Mouse (Mus musculus) neural tube, embryonic 13.5 days (tissue): ENCODE results near the gene Hmox2. TPM values are rescaled to one million over a fixed set of nuclear protein-coding genes. Genes with fewer than 3 reads are reported as not detected.
"Not testable (repeated sequence)": the region's sequence is repeated elsewhere in the genome, so short reads cannot be mapped to it uniquely, and the experiment has no call there.

Experiments
- ATAC-seq: fragments of 200-750 bp; cut with Nextera tagmentation; 2 replicates; pipeline ENCODE4 v1.8.0; 2017; ENCODE audit warnings: low read depth, mild to moderate bottlenecking, moderate TSS enrichment, moderate library complexity
- H3K27ac ChIP-seq: fragments of 300-500 bp; sonication (generic); replicated peaks from 2 replicates; pipeline ENCODE4 v1.5.1; 2015; ENCODE audit warnings: moderate library complexity, mild to moderate bottlenecking, inconsistent platforms
- H3K27me3 ChIP-seq: fragments of 300-500 bp; sonication (generic); 2 replicates; pipeline ENCODE4 v1.6.1; 2015; ENCODE audit warnings: mild to moderate bottlenecking, inconsistent platforms
- H3K36me3 ChIP-seq: fragments of 300-500 bp; sonication (generic); 2 replicates; pipeline ENCODE4 v1.6.1; 2015; ENCODE audit warnings: mild to moderate bottlenecking, inconsistent platforms
- H3K4me1 ChIP-seq: fragments of 300-500 bp; sonication (generic); replicated peaks from 2 replicates; pipeline ENCODE4 v1.6.1; 2015; ENCODE audit warnings: inconsistent platforms
- H3K4me2 ChIP-seq: fragments of 300-500 bp; sonication (generic); 2 replicates; pipeline ENCODE4 v1.6.1; 2015; ENCODE audit warnings: inconsistent platforms, mild to moderate bottlenecking, moderate library complexity
- H3K4me3 ChIP-seq: fragments of 300-500 bp; sonication (generic); 2 replicates; pipeline ENCODE4 v1.5.1; 2015; ENCODE audit warnings: mild to moderate bottlenecking, inconsistent platforms
- H3K9ac ChIP-seq: fragments of 300-500 bp; sonication (generic); 2 replicates; pipeline ENCODE4 v1.6.1; 2015; ENCODE audit warnings: moderate library complexity, mild to moderate bottlenecking, inconsistent platforms
- H3K9me3 ChIP-seq: fragments of 300-500 bp; sonication (generic); 2 replicates; pipeline ENCODE4 v1.6.1; 2016; ENCODE audit warnings: inconsistent platforms
- WGBS: fragments of 180-500 bp; shearing (Covaris S2); methylation state at CpG from one replicate; pipeline ENCODE4 v1.1.7; 2015; 5-methylcytosine and 5-hydroxymethylcytosine counted together
- polyA plus RNA-seq: library from polyadenylated mRNA; unstranded; fragments of >200 nt; fragmentation: Nextera tagmentation; extraction: Ambion mirVana; gene quantifications from 2 replicates; pipeline ENCODE4 v1.2.1, GENCODE M21; 2015

The Hmox2 gene
- polyA plus RNA-seq, result 102 and 108 TPM in 2 replicates

GRCm38 (mm10) chr16:4725780-4726527 is at the start of gene Hmox2:
Gene Hmox2 (plus strand): TSS chr16:4726361.
- WGBS, result 6% methylated on average over 35 of the region's 35 CpGs
- H3K9me3 ChIP-seq, result no peaks in the 10 kb centered on the region

GRCm38 (mm10) chr16:4676836-4677235 is 49.3 kb upstream of the Hmox2 start:
- H3K9me3 ChIP-seq, result no peaks in the 10 kb centered on the region
- H3K4me1 ChIP-seq, result peaks cover 16% of the 10 kb centered on the region
- no peak overlapping the region for H3K4me3 ChIP-seq
- no peak overlapping the region for H3K27ac ChIP-seq
- peaks cover 43% of the 10 kb centered on the region for H3K36me3 ChIP-seq
- H3K27me3 ChIP-seq, result no peaks in the 10 kb centered on the region
- H3K4me2 ChIP-seq, result no peak overlapping the region
- no peak for ATAC-seq
- WGBS, result 96% methylated on average over 5 of the region's 5 CpGs
- H3K9ac ChIP-seq, result no peak overlapping the region

More at GRCm38 (mm10) chr16:4725780-4726527, at the start of gene Hmox2:
- H3K36me3 ChIP-seq, result no peaks in the 10 kb centered on the region
- peaks cover 17% of the 10 kb centered on the region for H3K4me1 ChIP-seq
- H3K4me3 ChIP-seq, result peak within 1 kb of the TSS; percentile 77
- peak; percentile 94 for ATAC-seq
- peak within 1 kb of the TSS; percentile 83 for H3K9ac ChIP-seq
- H3K27ac ChIP-seq, result peak within 1 kb of the TSS; percentile 79
- H3K27me3 ChIP-seq, result no peaks in the 10 kb centered on the region
- H3K4me2 ChIP-seq, result peak within 1 kb of the TSS; percentile 88

GRCm38 (mm10) chr16:4678080-4678479 is 48.1 kb upstream of the Hmox2 start:
- Histone ChIP-seq H3K27ac (no peak overlapping the region), H3K27me3 (no peaks in the 10 kb centered on the region), H3K4me3 (no peak overlapping the region; the same call in 1 of the 2 replicates), H3K4me1 (peaks cover 19% of the 10 kb centered on the region), H3K9me3 (no peaks in the 10 kb centered on the region), H3K9ac (peak overlapping the region; percentile 82; the same call in 1 of the 2 replicates), H3K4me2 (peak overlapping the region; percentile 94), H3K36me3 (peaks cover 36% of the 10 kb centered on the region)
- no peak for ATAC-seq
- WGBS, result 85% methylated on average over 5 of the region's 5 CpGs

- H3K9me3 ChIP-seq, result no peaks in the 10 kb centered on the region
- ATAC-seq, result peak; percentile 88
- H3K4me1 ChIP-seq, result peaks cover 24% of the 10 kb centered on the region
- H3K4me3 ChIP-seq, result peak within 1 kb of the TSS; percentile 74
- peak within 1 kb of the TSS; percentile 82 for H3K9ac ChIP-seq
- H3K4me2 ChIP-seq, result peak within 1 kb of the TSS; percentile 94
- peak within 1 kb of the TSS; percentile 57 for H3K27ac ChIP-seq
- H3K27me3 ChIP-seq, result no peaks in the 10 kb centered on the region
- WGBS, result under 1% methylated on average over 47 of the region's 47 CpGs
- peaks cover 23% of the 10 kb centered on the region for H3K36me3 ChIP-seq
Observed at GRCm38 (mm10) chr16:4679121-4680018, 46.8 kb upstream of the Hmox2 start, which contains the start of gene Coro7. Gene Coro7 (minus strand): TSS chr16:4679777.

GRCm38 (mm10) chr16:4680922-4681455 is 45.2 kb upstream of the Hmox2 start:
- not testable (repeated sequence) for H3K4me3 ChIP-seq, H3K27me3 ChIP-seq, H3K9me3 ChIP-seq, H3K27ac ChIP-seq, H3K36me3 ChIP-seq, ATAC-seq, H3K4me2 ChIP-seq
- H3K9ac ChIP-seq, result 0 out of 2 replicates have a peak overlapping the region, but pooled peaks have one; percentile 5
- 76% methylated on average over 3 of the region's 3 CpGs for WGBS
- H3K4me1 ChIP-seq, result peaks cover 38% of the 10 kb centered on the region

GRCm38 (mm10) chr16:4682628-4683179 is 43.5 kb upstream of the Hmox2 start:
- Histone ChIP-seq H3K36me3 (peaks cover 10% of the 10 kb centered on the region), H3K9ac (peak overlapping the region; percentile 91), H3K4me2 (peak overlapping the region; percentile 99), H3K4me1 (peaks cover 37% of the 10 kb centered on the region), H3K9me3 (no peaks in the 10 kb centered on the region), H3K27me3 (no peaks in the 10 kb centered on the region), H3K27ac (no peak overlapping the region), H3K4me3 (peak overlapping the region; percentile 95; the same call in 1 of the 2 replicates)
- WGBS, result 79% methylated on average over 4 of the region's 4 CpGs
- ATAC-seq, result no peak

- peak overlapping the region; percentile 95 for H3K4me3 ChIP-seq
- H3K36me3 ChIP-seq, result peaks cover 14% of the 10 kb centered on the region
- no peaks in the 10 kb centered on the region for H3K9me3 ChIP-seq
- H3K9ac ChIP-seq, result peak overlapping the region; percentile 91
- H3K27me3 ChIP-seq, result no peaks in the 10 kb centered on the region
- peak overlapping the region; percentile 99 for H3K4me2 ChIP-seq
- WGBS, result 34% methylated on average over 9 of the region's 9 CpGs
- ATAC-seq, result no peak
- peak overlapping the region; percentile 85 for H3K27ac ChIP-seq
- H3K4me1 ChIP-seq, result peaks cover 32% of the 10 kb centered on the region
Observed at GRCm38 (mm10) chr16:4683193-4683580, 43.0 kb upstream of the Hmox2 start.

GRCm38 (mm10) chr16:4683581-4684456 is 42.3 kb upstream of the Hmox2 start:
- H3K27ac ChIP-seq, result peak overlapping the region; percentile 85
- H3K4me2 ChIP-seq, result peak overlapping the region; percentile 99
- peaks cover 19% of the 10 kb centered on the region for H3K36me3 ChIP-seq
- peak overlapping the region; percentile 95 for H3K4me3 ChIP-seq
- H3K4me1 ChIP-seq, result peaks cover 26% of the 10 kb centered on the region
- H3K9ac ChIP-seq, result peak overlapping the region; percentile 91
- H3K27me3 ChIP-seq, result no peaks in the 10 kb centered on the region
- peak; percentile 87 for ATAC-seq
- WGBS, result under 1% methylated on average over 54 of the region's 54 CpGs
- no peaks in the 10 kb centered on the region for H3K9me3 ChIP-seq

GRCm38 (mm10) chr16:4684457-4684791 is 41.7 kb upstream of the Hmox2 start:
- H3K4me2 ChIP-seq, result peak overlapping the region; percentile 99
- no peaks in the 10 kb centered on the region for H3K27me3 ChIP-seq
- no peaks in the 10 kb centered on the region; the same call in 1 of the 2 replicates for H3K9me3 ChIP-seq
- peak overlapping the region; percentile 95 for H3K4me3 ChIP-seq
- peak overlapping the region; percentile 85; the same call in 1 of the 2 replicates for H3K27ac ChIP-seq
- peak; percentile 16; the same call in 1 of the 2 replicates for ATAC-seq
- WGBS, result under 1% methylated on average over 9 of the region's 9 CpGs
- H3K4me1 ChIP-seq, result peaks cover 22% of the 10 kb centered on the region
- H3K9ac ChIP-seq, result peak overlapping the region; percentile 91
- H3K36me3 ChIP-seq, result peaks cover 25% of the 10 kb centered on the region

GRCm38 (mm10) chr16:4689371-4689770 is 36.8 kb upstream of the Hmox2 start:
- Histone ChIP-seq H3K4me1 (peaks cover 14% of the 10 kb centered on the region), H3K36me3 (peaks cover 72% of the 10 kb centered on the region)

GRCm38 (mm10) chr16:4701211-4701610 is 24.9 kb upstream of the Hmox2 start:
- no peak overlapping the region for H3K4me2 ChIP-seq
- H3K27ac ChIP-seq, result no peak overlapping the region
- H3K9me3 ChIP-seq, result no peaks in the 10 kb centered on the region
- no peaks in the 10 kb centered on the region for H3K4me1 ChIP-seq
- no peak for ATAC-seq
- 97% methylated on average over 3 of the region's 3 CpGs for WGBS
- no peak overlapping the region for H3K4me3 ChIP-seq
- no peak overlapping the region for H3K9ac ChIP-seq
- H3K27me3 ChIP-seq, result no peaks in the 10 kb centered on the region
- peaks cover 100% of the 10 kb centered on the region for H3K36me3 ChIP-seq

More at GRCm38 (mm10) chr16:4689371-4689770, 36.8 kb upstream of the Hmox2 start:
- not testable (repeated sequence) for ATAC-seq, H3K9me3 ChIP-seq, H3K27ac ChIP-seq, H3K4me2 ChIP-seq, H3K9ac ChIP-seq, H3K4me3 ChIP-seq, H3K27me3 ChIP-seq
- 97% methylated on average over 4 of the region's 4 CpGs for WGBS
